Mouse (Mus musculus) liver, postnatal 0 days (tissue): ENCODE measurements around the gene Lrrc20.

Experiments
- CTCF ChIP-seq: sonication (generic); IDR thresholded peaks from 2 replicates; pipeline ENCODE4 v1.5.1; 2016; ENCODE audit warnings: antibody characterized with exemption, low read depth
- EP300 ChIP-seq: IDR thresholded peaks from 2 replicates; pipeline ENCODE4 v1.6.1; 2016; ENCODE audit warnings: antibody characterized with exemption, low read depth, mild to moderate bottlenecking

DNA sequence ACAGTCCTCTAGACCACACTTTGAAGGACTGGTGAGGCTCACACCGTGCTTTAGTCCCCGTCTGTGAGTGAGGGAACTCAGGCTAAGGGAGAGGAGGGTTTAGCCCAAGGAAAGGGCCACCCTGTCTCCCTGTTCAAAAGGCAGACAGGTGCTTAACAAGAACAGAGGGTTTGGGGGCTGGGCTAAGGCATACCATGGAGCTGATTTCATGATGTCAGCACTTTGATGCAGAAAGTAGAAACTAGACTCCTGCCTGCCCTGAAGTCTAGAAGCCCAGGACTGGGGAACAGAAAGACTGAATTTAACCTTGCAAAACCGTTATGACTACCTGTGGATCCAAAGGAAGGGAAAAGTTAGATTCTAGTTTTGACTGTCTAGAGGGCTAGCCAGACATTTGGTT lies 18.4 kb upstream of the Lrrc20 start:
- TF ChIP-seq CTCF (no peak), EP300 (no peak)
